Mouse (Mus musculus) MEL (cell line): ENCODE measurements around the gene Tnfrsf8. TPM values are rescaled to one million over a fixed set of nuclear protein-coding genes. Genes with fewer than 3 reads are reported as not detected.

Experiments used
- DNase-seq: peaks from one replicate; pipeline ENCODE4 v3.0.0; 2011; ENCODE audit warnings: low read depth, low spot score
- H3K27ac ChIP-seq: 2 replicates; pipeline ENCODE4 v1.5.1; 2012; ENCODE audit warnings: low read depth, mild to moderate bottlenecking, control low read depth, low read length, moderate library complexity; ENCODE audit not compliant: control insufficient read depth
- H3K27me3 ChIP-seq, 2 experiments: fragments of 150-350 bp in 1 of 2; sonication (generic) in 1 of 2; 2 replicates each; pipeline ENCODE4 v1.6.1; 2012; ENCODE audit warnings: low read length in 2 of 2, mild to moderate bottlenecking in 2 of 2, improper control_type of control experiment in 1 of 2, moderate library complexity in 1 of 2; ENCODE audit not compliant: insufficient read depth in 2 of 2, control insufficient read depth in 1 of 2
- H3K36me3 ChIP-seq, 2 experiments: 2 replicates each; pipeline ENCODE4 v1.6.1; 2012 to 2014; ENCODE audit warnings: low read length in 2 of 2, improper control_type of control experiment in 1 of 2, inconsistent platforms in 1 of 2, mild to moderate bottlenecking in 1 of 2; ENCODE audit not compliant: insufficient read depth in 2 of 2, control insufficient read depth in 1 of 2
- H3K4me1 ChIP-seq, 2 experiments: fragments of 150-350 bp in 1 of 2; sonication (generic) in 1 of 2; 2 replicates each; pipeline ENCODE4 v1.6.1; 2012; ENCODE audit warnings: low read length in 2 of 2, improper control_type of control experiment in 1 of 2, mild to moderate bottlenecking in 1 of 2; ENCODE audit not compliant: insufficient read depth in 2 of 2, control insufficient read depth in 1 of 2
- H3K4me3 ChIP-seq, 2 experiments: fragments of 150-350 bp in 1 of 2; sonication (generic) in 1 of 2; 2 replicates each; pipeline ENCODE4 v1.5.1; 2012; ENCODE audit warnings: low read depth in 2 of 2, low read length in 2 of 2, mild to moderate bottlenecking in 2 of 2, moderate library complexity in 2 of 2, control low read depth in 1 of 2, improper control_type of control experiment in 1 of 2; ENCODE audit not compliant: control insufficient read depth in 1 of 2, insufficient read depth in 1 of 2
- H3K79me2 ChIP-seq: 2 replicates; pipeline ENCODE4 v1.6.1; 2012; ENCODE audit warnings: mild to moderate bottlenecking, low read length, moderate library complexity; ENCODE audit not compliant: control insufficient read depth, poor library complexity, insufficient read depth
- H3K9ac ChIP-seq: 2 replicates; pipeline ENCODE4 v1.6.1; 2012; ENCODE audit warnings: low read depth, mild to moderate bottlenecking, control low read depth, low read length, moderate library complexity; ENCODE audit not compliant: control insufficient read depth, poor library complexity, severe bottlenecking
- H3K9me3 ChIP-seq: fragments of 150-350 bp; sonication (generic); replicated peaks from 2 replicates; pipeline ENCODE4 v1.6.1; 2012; ENCODE audit warnings: mild to moderate bottlenecking, low read length, improper control_type of control experiment, moderate library complexity; ENCODE audit not compliant: insufficient read depth
- CTCF ChIP-seq, 3 experiments: IDR thresholded peaks in 2 of 3; conservative IDR thresholded peaks in 1 of 3; 2 replicates each; pipeline ENCODE4 v1.5.1; 2011 to 2012; ENCODE audit warnings: low read length in 3 of 3, low read depth in 2 of 3, mild to moderate bottlenecking in 2 of 3, improper control_type of control experiment in 1 of 3, inconsistent platforms in 1 of 3, mixed read lengths in 1 of 3, moderate library complexity in 1 of 3; ENCODE audit not compliant: control insufficient read depth in 1 of 3, insufficient read depth in 1 of 3, poor library complexity in 1 of 3, severe bottlenecking in 1 of 3
- E2F4 ChIP-seq: IDR thresholded peaks from 2 replicates; pipeline ENCODE4 v1.6.1; 2011; ENCODE audit warnings: low read depth, low read length, improper control_type of control experiment, borderline replicate concordance
- ELF1 ChIP-seq: IDR thresholded peaks from 2 replicates; pipeline ENCODE4 v1.6.1; 2014; ENCODE audit warnings: low read depth, mild to moderate bottlenecking, inconsistent platforms, low read length, improper control_type of control experiment, moderate library complexity
- ETS1 ChIP-seq: IDR thresholded peaks from 2 replicates; pipeline ENCODE4 v1.6.1; 2012; ENCODE audit warnings: low read depth, mild to moderate bottlenecking, inconsistent platforms, low read length, improper control_type of control experiment, moderate library complexity
- KAT2A ChIP-seq: conservative IDR thresholded peaks from 2 replicates; pipeline ENCODE4 v1.6.1; 2012; ENCODE audit warnings: low read depth, low read length, improper control_type of control experiment, inconsistent platforms
- MAFK ChIP-seq: IDR thresholded peaks from 2 replicates; pipeline ENCODE4 v1.6.1; 2011; ENCODE audit warnings: low read depth, mild to moderate bottlenecking, low read length, improper control_type of control experiment, borderline replicate concordance
- MEF2A ChIP-seq: IDR thresholded peaks from 2 replicates; pipeline ENCODE4 v1.6.1; 2014; ENCODE audit warnings: low read depth, mild to moderate bottlenecking, inconsistent platforms, low read length, improper control_type of control experiment; ENCODE audit not compliant: poor library complexity, insufficient replicate concordance, severe bottlenecking; ENCODE audit errors: extremely low read depth
- NELFE ChIP-seq: IDR thresholded peaks from 2 replicates; pipeline ENCODE4 v1.6.1; 2011; ENCODE audit warnings: low read depth, low read length, improper control_type of control experiment
- NRF1 ChIP-seq: IDR thresholded peaks from 2 replicates; pipeline ENCODE4 v1.6.1; 2014; ENCODE audit warnings: low read depth, mild to moderate bottlenecking, inconsistent platforms, low read length, improper control_type of control experiment, moderate library complexity; ENCODE audit not compliant: poor library complexity, insufficient read depth, severe bottlenecking
- POLR2AphosphoS2 ChIP-seq: IDR thresholded peaks from 2 replicates; pipeline ENCODE4 v1.6.1; 2011; ENCODE audit warnings: low read length, improper control_type of control experiment
- SIN3A ChIP-seq: IDR thresholded peaks from 2 replicates; pipeline ENCODE4 v1.6.1; 2012; ENCODE audit warnings: low read length, improper control_type of control experiment, inconsistent platforms
- TBP ChIP-seq: IDR thresholded peaks from 2 replicates; pipeline ENCODE4 v1.8.0; 2011; ENCODE audit warnings: low read depth, low read length, improper control_type of control experiment
- UBTF ChIP-seq: IDR thresholded peaks from 2 replicates; pipeline ENCODE4 v1.6.1; 2012; ENCODE audit warnings: low read depth, mild to moderate bottlenecking, inconsistent platforms, low read length, improper control_type of control experiment, moderate library complexity, borderline replicate concordance; ENCODE audit not compliant: insufficient read depth
- USF2 ChIP-seq, 2 experiments: IDR thresholded peaks; 2 replicates each; pipeline ENCODE4 v1.6.1; 2011 to 2012; ENCODE audit warnings: improper control_type of control experiment in 2 of 2, low read length in 2 of 2, borderline replicate concordance in 1 of 2, inconsistent platforms in 1 of 2, low read depth in 1 of 2, mild to moderate bottlenecking in 1 of 2; ENCODE audit not compliant: insufficient read depth in 1 of 2
- ZC3H11A ChIP-seq: IDR thresholded peaks from 2 replicates; pipeline ENCODE4 v1.6.1; 2012; ENCODE audit warnings: low read depth, mild to moderate bottlenecking, inconsistent platforms, low read length, improper control_type of control experiment
- ZMIZ1 ChIP-seq: IDR thresholded peaks from 2 replicates; pipeline ENCODE4 v1.6.1; 2012; ENCODE audit warnings: low read depth, mild to moderate bottlenecking, inconsistent platforms, low read length, improper control_type of control experiment, moderate library complexity
- polyA plus RNA-seq, 2 experiments: library from polyadenylated mRNA; stranded (reverse) in 1 of 2; unstranded in 1 of 2; fragments of >175 nt in 1 of 2; fragments of >200 nt in 1 of 2; gene quantifications; 2 replicates each; pipeline versions ENCODE4 v1.2.1 to v1.2.4; 2012; ENCODE audit warnings: low replicate concordance in 2 of 2, low read depth in 1 of 2; ENCODE audit not compliant: insufficient read length in 2 of 2, insufficient read depth in 1 of 2, missing spikeins in 1 of 2
- total RNA-seq: library from RNA; depleted of rRNA; stranded (reverse); fragments of 300-350 nt; gene quantifications from 2 replicates; pipeline ENCODE4 v1.2.3, GENCODE M21; 2012

Tnfrsf8 gene
- total and polyA plus RNA-seq, 3 experiments, result not detected

GRCm38 (mm10) chr4:145260802-145261201 is 54.2 kb downstream of the Tnfrsf8 start:
- no peak for DNase-seq
- Histone ChIP-seq H3K9me3 (no peaks in the 10 kb centered on the region), H3K27me3 (no peaks in the 10 kb centered on the region; a peak in 1 of 4 replicates), H3K4me3 (no peak overlapping the region), H3K27ac (no peak overlapping the region), H3K4me1 (no peaks in the 10 kb centered on the region), H3K79me2 (no peaks in the 10 kb centered on the region), H3K9ac (no peak overlapping the region), H3K36me3 (no peaks in the 10 kb centered on the region)
- TF ChIP-seq KAT2A (no peak), ZMIZ1 (no peak), ELF1 (no peak), TBP (no peak), SIN3A (no peak), USF2 (IDR thresholded peaks at IDR 0.05; ENCODE audit: borderline replicate concordance in 1 of 2, insufficient read depth in 1 of 2, low read depth in 1 of 2, low read length in 2 of 2) (no peak), POLR2AphosphoS2 (no peak), E2F4 (no peak), NELFE (no peak), MEF2A (no peak)

GRCm38 (mm10) chr4:145257751-145258434 is 57.1 kb downstream of the Tnfrsf8 start:
- no peaks in the 10 kb centered on the region for H3K9me3 ChIP-seq
- no peak overlapping the region for H3K9ac ChIP-seq
- no peak overlapping the region for H3K4me3 ChIP-seq
- H3K36me3 ChIP-seq, result peaks cover 0 to 5% of the 10 kb centered on the region in 2 experiments; a peak in 2 of 4 replicates
- H3K27ac ChIP-seq, result no peak overlapping the region
- no peaks in the 10 kb centered on the region; a peak in 1 of 4 replicates for H3K27me3 ChIP-seq
- DNase-seq, result no peak
- TF ChIP-seq MAFK, result no peak
- no peak for TF ChIP-seq ETS1
- no peak for TF ChIP-seq ZC3H11A
- no peak for TF ChIP-seq KAT2A
- TF ChIP-seq NRF1, result no peak
- no peak for TF ChIP-seq UBTF
- TF ChIP-seq CTCF (IDR thresholded peaks at IDR 0.05 in 2 of 3, conservative IDR thresholded peaks at IDR 0.05 in 1 of 3; ENCODE audit: control insufficient read depth in 1 of 3, insufficient read depth in 1 of 3, low read depth in 2 of 3, low read length in 3 of 3, poor library complexity in 1 of 3, severe bottlenecking in 1 of 3), result no peak
- no peak for TF ChIP-seq MEF2A
- no peaks in the 10 kb centered on the region for H3K79me2 ChIP-seq
- H3K4me1 ChIP-seq, result peaks cover 2 to 7% of the 10 kb centered on the region in 2 experiments; a peak in 2 of 4 replicates
